Mouse (Mus musculus): ENCODE measurements at regions not wholly inside any gene's neighbourhood (a gene's known extent, or its start where the extent isn't known, plus 50 kb on each side); places are given as distances from the start of the nearest gene placed in this dataset.

GRCm38 (mm10) chr6:93288421-93288820 lies 345.1 kb upstream of the Adamts9 start:
- Histone ChIP-seq H3K27me3 (no peaks in the 10 kb centered on the region), H3K27ac (no peak overlapping the region), H3K36me3 (no peaks in the 10 kb centered on the region), H3K9ac (replicated peaks) (no peak overlapping the region), H3K4me1 (replicated peaks) (no peaks in the 10 kb centered on the region), H3K4me3 (replicated peaks) (no peak overlapping the region), H3K9me3 (no peaks in the 10 kb centered on the region), H3K4me2 (replicated peaks) (no peak overlapping the region)
- ATAC-seq, result no peak
- 72% methylated on average over 4 of the region's 4 CpGs for WGBS

GRCm38 (mm10) chr6:93285796-93286195 lies 342.5 kb upstream of the Adamts9 start:
- peaks cover 4% of the 10 kb centered on the region; the same call in 1 of the 2 replicates for H3K4me1 ChIP-seq (replicated peaks)
- ATAC-seq, result no peak
- WGBS, result 93% methylated on average over 2 of the region's 2 CpGs

GRCm38 (mm10) chr6:93281530-93281929 lies 338.2 kb upstream of the Adamts9 start:
- H3K4me2 ChIP-seq (replicated peaks), result no peak overlapping the region
- WGBS, result 69% methylated on average over 1 of the region's 1 CpGs
- no peak for ATAC-seq
- no peak overlapping the region for H3K27ac ChIP-seq
- no peak overlapping the region for H3K9ac ChIP-seq (replicated peaks)
- H3K36me3 ChIP-seq, result no peaks in the 10 kb centered on the region
- no peak overlapping the region for H3K4me3 ChIP-seq (replicated peaks)
- no peaks in the 10 kb centered on the region for H3K9me3 ChIP-seq
- peaks cover 4% of the 10 kb centered on the region; the same call in 1 of the 2 replicates for H3K4me1 ChIP-seq (replicated peaks)
- H3K27me3 ChIP-seq, result no peaks in the 10 kb centered on the region

More at GRCm38 (mm10) chr6:93285796-93286195, 342.5 kb upstream of the Adamts9 start:
- Histone ChIP-seq H3K27ac (no peak overlapping the region), H3K4me2 (replicated peaks) (no peak overlapping the region), H3K36me3 (no peaks in the 10 kb centered on the region), H3K4me3 (replicated peaks) (no peak overlapping the region), H3K9ac (replicated peaks) (no peak overlapping the region), H3K9me3 (no peaks in the 10 kb centered on the region), H3K27me3 (no peaks in the 10 kb centered on the region)

- ATAC-seq, result no peak
- Histone ChIP-seq H3K4me3 (replicated peaks) (no peak overlapping the region), H3K9ac (replicated peaks) (no peak overlapping the region), H3K36me3 (no peaks in the 10 kb centered on the region), H3K4me2 (replicated peaks) (no peak overlapping the region), H3K27me3 (no peaks in the 10 kb centered on the region), H3K4me1 (replicated peaks) (no peaks in the 10 kb centered on the region), H3K27ac (no peak overlapping the region), H3K9me3 (no peaks in the 10 kb centered on the region)
- 88% methylated on average over 12 of the region's 12 CpGs for WGBS
These were observed 330.7 kb upstream of the Adamts9 start for GRCm38 (mm10) chr6:93273917-93274513.

GRCm38 (mm10) chr6:93272206-93272605 lies 328.9 kb upstream of the Adamts9 start:
- no peak overlapping the region for H3K4me2 ChIP-seq (replicated peaks)
- no peak overlapping the region for H3K27ac ChIP-seq
- no peaks in the 10 kb centered on the region for H3K4me1 ChIP-seq (replicated peaks)
- H3K9ac ChIP-seq (replicated peaks), result no peak overlapping the region
- WGBS, result 71% methylated on average over 4 of the region's 4 CpGs
- no peaks in the 10 kb centered on the region for H3K9me3 ChIP-seq
- no peaks in the 10 kb centered on the region for H3K27me3 ChIP-seq
- ATAC-seq, result no peak
- no peak overlapping the region for H3K4me3 ChIP-seq (replicated peaks)
- no peaks in the 10 kb centered on the region for H3K36me3 ChIP-seq

- 86% methylated on average over 5 of the region's 5 CpGs for WGBS
- Histone ChIP-seq H3K4me3 (replicated peaks) (no peak overlapping the region), H3K4me2 (replicated peaks) (no peak overlapping the region), H3K9me3 (no peaks in the 10 kb centered on the region), H3K27me3 (no peaks in the 10 kb centered on the region), H3K36me3 (no peaks in the 10 kb centered on the region), H3K9ac (replicated peaks) (no peak overlapping the region), H3K27ac (no peak overlapping the region), H3K4me1 (replicated peaks) (no peaks in the 10 kb centered on the region)
- ATAC-seq, result no peak
These were observed 323.5 kb upstream of the Adamts9 start for GRCm38 (mm10) chr6:93266826-93267225.

- 99% methylated on average over 2 of the region's 2 CpGs for WGBS
- Histone ChIP-seq H3K27ac (no peak overlapping the region), H3K4me2 (replicated peaks) (no peak overlapping the region), H3K9ac (replicated peaks) (no peak overlapping the region), H3K4me3 (replicated peaks) (no peak overlapping the region), H3K4me1 (replicated peaks) (no peaks in the 10 kb centered on the region), H3K27me3 (no peaks in the 10 kb centered on the region), H3K36me3 (no peaks in the 10 kb centered on the region), H3K9me3 (no peaks in the 10 kb centered on the region)
- ATAC-seq, result no peak
These were observed 321.9 kb upstream of the Adamts9 start for GRCm38 (mm10) chr6:93265164-93265563.

GRCm38 (mm10) chr6:93260827-93261226 lies 317.5 kb upstream of the Adamts9 start:
- H3K36me3 ChIP-seq, result no peaks in the 10 kb centered on the region
- H3K27ac ChIP-seq, result no peak overlapping the region
- H3K27me3 ChIP-seq, result no peaks in the 10 kb centered on the region
- ATAC-seq, result no peak
- H3K9ac ChIP-seq (replicated peaks), result no peak overlapping the region
- H3K4me3 ChIP-seq (replicated peaks), result no peak overlapping the region
- WGBS, result 86% methylated on average over 4 of the region's 4 CpGs
- no peaks in the 10 kb centered on the region for H3K9me3 ChIP-seq
- H3K4me1 ChIP-seq (replicated peaks), result no peaks in the 10 kb centered on the region
- H3K4me2 ChIP-seq (replicated peaks), result no peak overlapping the region

GRCm38 (mm10) chr6:93257130-93257841 lies 314.0 kb upstream of the Adamts9 start:
- WGBS, result 88% methylated on average over 5 of the region's 5 CpGs
- Histone ChIP-seq H3K4me3 (replicated peaks) (no peak overlapping the region), H3K36me3 (no peaks in the 10 kb centered on the region), H3K9me3 (no peaks in the 10 kb centered on the region), H3K27me3 (0 out of 2 replicates have a peak, but pooled peaks cover 2% of the 10 kb centered on the region), H3K4me1 (replicated peaks) (no peaks in the 10 kb centered on the region), H3K4me2 (replicated peaks) (no peak overlapping the region), H3K9ac (replicated peaks) (no peak overlapping the region), H3K27ac (no peak overlapping the region)
- no peak for ATAC-seq

- no peak overlapping the region for H3K27ac ChIP-seq
- no peak overlapping the region for H3K9ac ChIP-seq (replicated peaks)
- no peak for ATAC-seq
- H3K4me1 ChIP-seq (replicated peaks), result no peaks in the 10 kb centered on the region
- H3K9me3 ChIP-seq, result no peaks in the 10 kb centered on the region
- no peak overlapping the region for H3K4me2 ChIP-seq (replicated peaks)
- no peak overlapping the region for H3K4me3 ChIP-seq (replicated peaks)
- 0 out of 2 replicates have a peak, but pooled peaks cover 2% of the 10 kb centered on the region for H3K27me3 ChIP-seq
- WGBS, result 71% methylated on average over 7 of the region's 7 CpGs
- no peaks in the 10 kb centered on the region for H3K36me3 ChIP-seq
These were observed 310.5 kb upstream of the Adamts9 start for GRCm38 (mm10) chr6:93253746-93254145.

GRCm38 (mm10) chr6:93248973-93249372 lies 305.7 kb upstream of the Adamts9 start:
- no peaks in the 10 kb centered on the region for H3K36me3 ChIP-seq
- H3K9ac ChIP-seq (replicated peaks), result no peak overlapping the region
- no peaks in the 10 kb centered on the region for H3K9me3 ChIP-seq
- WGBS, result 87% methylated on average over 4 of the region's 4 CpGs
- no peaks in the 10 kb centered on the region for H3K4me1 ChIP-seq (replicated peaks)
- no peak overlapping the region for H3K4me2 ChIP-seq (replicated peaks)
- H3K27me3 ChIP-seq, result no peaks in the 10 kb centered on the region
- no peak for ATAC-seq
- no peak overlapping the region for H3K27ac ChIP-seq
- no peak overlapping the region for H3K4me3 ChIP-seq (replicated peaks)

- no peaks in the 10 kb centered on the region for H3K36me3 ChIP-seq
- ATAC-seq, result no peak
These were observed 303.4 kb upstream of the Adamts9 start for GRCm38 (mm10) chr6:93246498-93247242.

More at GRCm38 (mm10) chr6:93246498-93247242, 303.4 kb upstream of the Adamts9 start:
- Histone ChIP-seq H3K4me2 (replicated peaks) (no peak overlapping the region), H3K27me3 (no peaks in the 10 kb centered on the region), H3K27ac (no peak overlapping the region), H3K4me3 (replicated peaks) (no peak overlapping the region), H3K9me3 (peaks cover 4% of the 10 kb centered on the region; the same call in 1 of the 2 replicates), H3K4me1 (replicated peaks) (no peaks in the 10 kb centered on the region), H3K9ac (replicated peaks) (no peak overlapping the region)
- WGBS, result 86% methylated on average over 6 of the region's 6 CpGs

Data from midbrain, embryonic 13.5 days (tissue).